Mouse (Mus musculus): Measurements from ENCODE around the gene Gse1. TPM values are rescaled to one million over a fixed set of nuclear protein-coding genes. Genes with fewer than 3 reads are reported as not detected.

Gse1 gene
- polyA plus RNA-seq, 1 experiment from 2014 or later, result 10.0 TPM

Small RNA genes within 50 kb of the gene (microRNA-seq; reads per million reads assigned to microRNA genes)
- gene Gm22715, result not detected
- 0.44 reads per million for gene Mir7687

Other genes with a start within 250 kb of the Gse1 start
- 7.7 and 11.1 TPM in 2 replicates for gene Crispld2, start 236.0 kb upstream of the Gse1 start, polyA plus RNA-seq (2015; fragmentation: Nextera tagmentation; extraction: Ambion mirVana)
- gene Zdhhc7, start 127.0 kb upstream of the Gse1 start, polyA plus RNA-seq (2015; fragmentation: Nextera tagmentation; extraction: Ambion mirVana), result 31.9 and 34.3 TPM in 2 replicates
- 5.8 and 6.1 TPM in 2 replicates for gene 6430548M08Rik, start 114.3 kb upstream of the Gse1 start, polyA plus RNA-seq (2015; fragmentation: Nextera tagmentation; extraction: Ambion mirVana)
- gene Fam92b, start 51.0 kb upstream of the Gse1 start, polyA plus RNA-seq (2015; fragmentation: Nextera tagmentation; extraction: Ambion mirVana), result 0.13 TPM in 1 of 2 replicates, not detected in the other